ENCODE assay signal across 8 mouse cellular contexts in genomic region chr8:95916106-95916505, GRCm38 (mm10). TPM values are rescaled to one million over a fixed set of nuclear protein-coding genes. Genes with fewer than 3 reads are reported as not detected.
A peak's percentile ranks its signal among the peaks of the same experiment; 100 is the strongest.
DNase-seq lines count a peak whose midpoint lies in the region; TF ChIP-seq lines count a peak whose summit lies in the region.

No protein-coding gene starts in this region.

- no peaks in the 10 kb centered on the region for H3K4me1 ChIP-seq in heart, adult 2 months (ENCODE audit: control insufficient read depth, insufficient read depth, low read length)
- H3K4me1 ChIP-seq in limb, embryonic 10.5 days: peaks cover 7% of the 10 kb centered on the region

- WGBS in heart, adult 2 months: 8% methylated on average over 9 of the region's 9 CpGs
- 8% methylated on average over 9 of the region's 9 CpGs for WGBS in limb, embryonic 10.5 days

- H3K27me3 ChIP-seq in heart, adult 2 months (ENCODE audit: control insufficient read depth, insufficient read depth, low read length): 0 out of 2 replicates have a peak, but pooled peaks cover 1% of the 10 kb centered on the region
- H3K27me3 ChIP-seq in limb, embryonic 10.5 days (ENCODE audit: low read depth, poor library complexity, severe bottlenecking): peaks cover 11% of the 10 kb centered on the region; the same call in 1 of the 2 replicates

- no peak for TF ChIP-seq CTCF in heart, adult 2 months (IDR thresholded peaks at IDR 0.05)
- no peak for TF ChIP-seq CTCF in layer of hippocampus, adult 2 months (conservative IDR thresholded peaks at IDR 0.05)

- no peak overlapping the region for H3K9ac ChIP-seq in heart, adult 2 months (ENCODE audit: low read depth, low read length)

- H3K4me3 ChIP-seq in heart, adult 2 months: no peak overlapping the region
- H3K4me3 ChIP-seq in limb, embryonic 10.5 days: peak overlapping the region; percentile 40
- H3K4me3 ChIP-seq in layer of hippocampus, adult 2 months: no peak overlapping the region

- DNase-seq in heart, adult 2 months: peak; percentile 21 to 22
- no peak for DNase-seq in heart, adult 11 months
- peak; percentile 67 for DNase-seq in R1 (ENCODE audit: low read depth, low spot score)
- DNase-seq in embryo, embryonic 10 days (ENCODE audit: low spot score): peak; percentile 57
- peak; percentile 8 for DNase-seq in heart, postnatal 4 days
- peak; percentile 52 for DNase-seq in limb, embryonic 10.5 days (ENCODE audit: low spot score)
- DNase-seq in naive thymus-derived CD4-positive, alpha-beta T cell, adult 2 months (ENCODE audit: low read depth): peak; percentile 54
- DNase-seq in layer of hippocampus, adult 2 months (ENCODE audit: low spot score in 2 of 2): no peak

- intact Hi-C loops in heart, adult 2 months (cut with DNase I): loop anchor here (5.0 to 10.0 kb wide), 5 partner anchors 64 to 314 kb away; partner anchors contain the start of gene Slc38a7

- H3K27ac ChIP-seq in heart, adult 2 months: no peak overlapping the region
- no peak overlapping the region for H3K27ac ChIP-seq in limb, embryonic 10.5 days
- no peak overlapping the region for H3K27ac ChIP-seq in layer of hippocampus, adult 2 months

- no peaks in the 10 kb centered on the region for H3K9me3 ChIP-seq in limb, embryonic 10.5 days (replicated peaks)

- TF ChIP-seq POLR2A in heart, adult 2 months (IDR thresholded peaks at IDR 0.05; ENCODE audit: insufficient read depth, low read depth, low read length): no peak

- no peaks in the 10 kb centered on the region for H3K36me3 ChIP-seq in heart, adult 2 months (ENCODE audit: control insufficient read depth, insufficient read depth, low read length)
- no peaks in the 10 kb centered on the region for H3K36me3 ChIP-seq in limb, embryonic 10.5 days

- no peaks in the 10 kb centered on the region for H3K79me2 ChIP-seq in heart, adult 2 months (replicated peaks; ENCODE audit: control insufficient read depth, insufficient read depth, low read length)

- no peak for TF ChIP-seq EP300 in heart, adult 2 months (IDR thresholded peaks at IDR 0.05; ENCODE audit: insufficient read depth, low read depth, low read length)

RNA-seq across cellular contexts. Expression of gene Got2, which starts 27.8 kb away (rescaled TPM):
- total RNA-seq in heart, adult 2 months (2021): 100 to 1,000 TPM; 663 to 774 TPM
- 732 and 838 TPM in 2 replicates for polyA plus RNA-seq in heart, adult 2 months (2012; rRNA removed)
- total RNA-seq in heart, postnatal 4 days (2021): 100 to 1,000 TPM; 481 to 500 TPM
- polyA plus RNA-seq in limb, embryonic 10.5 days (2016; fragmentation: Nextera tagmentation; extraction: Ambion mirVana): 185 and 197 TPM in 2 replicates
- 100 to 1,000 TPM; 222 to 232 TPM for total RNA-seq in layer of hippocampus, adult 2 months (2021)

Comparison
In these comparisons a context has a peak if more than half of its experiments do, and no peak if none do; other contexts are left out.
1. DNase-seq: peak in heart, adult 2 months (2 of 2), R1 (single experiment), embryo, embryonic 10 days (single experiment), heart, postnatal 4 days (single experiment), limb, embryonic 10.5 days (single experiment) and naive thymus-derived CD4-positive, alpha-beta T cell, adult 2 months (single experiment); none in heart, adult 11 months (single experiment) and layer of hippocampus, adult 2 months (0 of 2).